Mouse (Mus musculus): ENCODE measurements around the gene Hist1h2bn.
"Not testable (repeated sequence)": the region's sequence is repeated elsewhere in the genome, so short reads cannot be mapped to it uniquely, and the experiment has no call there.

- TF ChIP-seq POLR2A (IDR thresholded peaks at IDR 0.05; ENCODE audit: insufficient read length, low read depth), result peak; percentile 91
- not testable (repeated sequence) for TF ChIP-seq MAX (IDR thresholded peaks at IDR 0.05; ENCODE audit: low read depth); E2F4 (IDR thresholded peaks at IDR 0.05; ENCODE audit: insufficient read depth)
Observed at GRCm38 (mm10) chr13:21753524-21754285, at the start of gene Hist1h2bn, which contains the start of gene Hist1h2ak.
